Mouse (Mus musculus) cerebellum, adult 11 months (tissue): ENCODE measurements around the gene Rnf145.

Source experiments
- DNase-seq: peaks from one replicate; pipeline ENCODE4 v3.0.0; 2022

Gene Rnf145

GRCm38 (mm10) chr11:44518281-44519095 is at the start of gene Rnf145:
Rnf145 (plus strand) TSS chr11:44518964.
- DNase-seq = peak; percentile 81

- DNase-seq = no peak
These were observed 48.9 kb upstream of the Rnf145 start for GRCm38 (mm10) chr11:44469646-44470431.

- DNase-seq = peak; percentile 91
These were observed 48.1 kb upstream of the Rnf145 start, which contains the start of gene Ublcp1 for GRCm38 (mm10) chr11:44470432-44471336. Ublcp1 (minus strand) TSS chr11:44470498.

GRCm38 (mm10) chr11:44471337-44471995 is 47.3 kb upstream of the Rnf145 start:
- peak; percentile 6 for DNase-seq

- no peak for DNase-seq
These were observed 43.3 kb upstream of the Rnf145 start for GRCm38 (mm10) chr11:44475467-44475866.

- no peak for DNase-seq
These were observed 42.3 kb upstream of the Rnf145 start for GRCm38 (mm10) chr11:44476445-44476844.

- DNase-seq = no peak
These were observed 40.4 kb upstream of the Rnf145 start for GRCm38 (mm10) chr11:44478382-44478781.

- no peak for DNase-seq
These were observed 38.5 kb upstream of the Rnf145 start for GRCm38 (mm10) chr11:44480246-44480645.

- no peak for DNase-seq
These were observed 33.6 kb upstream of the Rnf145 start for GRCm38 (mm10) chr11:44485089-44485736.

GRCm38 (mm10) chr11:44489117-44489516 is 29.6 kb upstream of the Rnf145 start:
- no peak for DNase-seq

GRCm38 (mm10) chr11:44494643-44495323 is 24.0 kb upstream of the Rnf145 start:
- DNase-seq = no peak

- DNase-seq = no peak
These were observed 22.5 kb upstream of the Rnf145 start for GRCm38 (mm10) chr11:44496217-44496616.

- DNase-seq = no peak
These were observed 20.1 kb upstream of the Rnf145 start for GRCm38 (mm10) chr11:44498412-44499272.

- DNase-seq = no peak
These were observed 17.8 kb upstream of the Rnf145 start for GRCm38 (mm10) chr11:44500966-44501365.

- DNase-seq = no peak
These were observed 17.3 kb upstream of the Rnf145 start for GRCm38 (mm10) chr11:44501477-44501876.

- DNase-seq = no peak
These were observed 15.8 kb upstream of the Rnf145 start for GRCm38 (mm10) chr11:44502931-44503330.

GRCm38 (mm10) chr11:44504146-44504545 is 14.6 kb upstream of the Rnf145 start:
- DNase-seq = no peak

GRCm38 (mm10) chr11:44504761-44505160 is 14.0 kb upstream of the Rnf145 start:
- DNase-seq = no peak

- no peak for DNase-seq
These were observed 9.9 kb upstream of the Rnf145 start for GRCm38 (mm10) chr11:44508876-44509275.

GRCm38 (mm10) chr11:44509906-44510305 is 8.9 kb upstream of the Rnf145 start:
- no peak for DNase-seq
